Mouse (Mus musculus) spleen, adult 2 months (tissue): ENCODE measurements around the gene Col17a1.

Experiments used
- CTCF ChIP-seq: fragments of 200-500 bp; IDR thresholded peaks from 2 replicates; pipeline ENCODE4 v1.5.1; 2011; ENCODE audit warnings: mild to moderate bottlenecking, inconsistent platforms; ENCODE audit not compliant: insufficient read depth, insufficient read length, insufficient replicate concordance; ENCODE audit errors: extremely low read depth
- POLR2A ChIP-seq: fragments of 200-500 bp; IDR thresholded peaks from 2 replicates; pipeline ENCODE4 v1.6.1; 2011; ENCODE audit warnings: low read depth, low read length, inconsistent platforms

DNA sequence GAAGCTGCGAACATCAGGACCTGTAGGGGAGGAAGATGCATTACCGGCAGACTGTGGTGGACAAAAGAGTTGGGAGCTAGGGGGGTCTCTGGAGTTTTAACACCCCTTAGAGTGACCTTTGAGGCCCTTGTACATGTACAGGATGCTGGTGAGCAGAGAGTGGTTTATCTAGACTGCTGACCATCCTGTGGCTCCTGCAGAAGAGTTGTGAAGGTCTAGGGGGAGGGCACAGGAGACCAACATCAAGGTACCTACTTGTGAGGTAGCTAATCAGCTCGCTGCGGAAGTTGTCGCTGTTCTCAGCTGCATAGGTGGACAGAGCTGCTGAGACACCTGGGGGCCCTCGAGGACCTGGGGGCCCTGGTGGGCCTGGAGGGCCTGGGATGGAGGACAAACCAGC lies 42.8 kb downstream of the Col17a1 start:
- TF ChIP-seq POLR2A (no peak), CTCF (no peak)
